Mouse (Mus musculus): ENCODE data around the gene Muc1. TPM values are rescaled to one million over a fixed set of nuclear protein-coding genes. Genes with fewer than 3 reads are reported as not detected.
"Not testable (repeated sequence)": the region's sequence is repeated elsewhere in the genome, so short reads cannot be mapped to it uniquely, and the experiment has no call there.

Muc1 gene
- polyA plus RNA-seq, 1 experiment from 2014 or later, result 5.2 TPM

DNA sequence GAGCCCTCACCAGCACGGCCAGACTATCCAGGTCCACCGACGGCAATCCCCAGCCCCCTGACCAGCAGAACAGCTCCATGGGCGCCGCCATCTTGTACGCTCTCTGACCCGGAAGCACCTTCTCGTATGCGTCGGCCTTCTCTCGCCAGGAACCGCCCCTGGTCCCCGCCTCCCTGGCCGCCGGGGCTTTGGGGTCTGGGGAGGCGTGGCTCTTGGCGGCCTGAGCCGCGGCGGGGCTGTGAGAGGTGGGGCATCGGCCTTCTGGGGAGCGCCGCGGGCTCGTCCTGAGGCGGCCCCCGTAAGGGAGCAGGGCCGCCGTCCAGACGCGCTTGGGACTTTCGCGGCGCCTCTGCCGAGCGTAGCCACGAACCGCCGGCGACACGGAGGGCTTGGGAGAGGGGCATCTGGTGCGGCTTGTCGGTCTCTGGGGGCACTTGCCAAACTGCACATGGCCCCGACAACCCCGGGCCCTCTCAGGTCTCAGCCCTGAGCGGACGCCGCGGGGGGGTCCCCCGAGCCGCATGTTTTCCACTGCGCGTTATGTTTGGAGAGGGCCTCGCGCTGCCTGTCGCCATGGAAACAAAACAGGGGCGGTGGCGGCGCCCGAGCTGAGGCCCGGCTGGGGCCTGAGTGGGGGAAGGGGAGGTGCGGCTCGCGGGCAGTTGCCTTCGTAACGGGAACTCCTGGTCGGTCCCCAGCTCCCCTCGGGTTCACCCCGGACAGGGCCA, 14.9 kb upstream of the Muc1 start:
- H3K27me3 ChIP-seq, result no peaks in the 10 kb centered on the region
- peak overlapping the region; percentile 83 for H3K4me3 ChIP-seq
- H3K27ac ChIP-seq (replicated peaks), result peak overlapping the region; percentile 98
- peaks cover 24% of the 10 kb centered on the region for H3K36me3 ChIP-seq
- under 1% methylated on average over 69 of the region's 69 CpGs for WGBS
- peak overlapping the region; percentile 77 for H3K4me2 ChIP-seq (replicated peaks)
- peak; percentile 86 for ATAC-seq (ENCODE audit: low FRiP score, low read depth)
- H3K9me3 ChIP-seq, result no peaks in the 10 kb centered on the region
- peak overlapping the region; percentile 57 for H3K9ac ChIP-seq (replicated peaks)
- H3K4me1 ChIP-seq, result peaks cover 44% of the 10 kb centered on the region

- Histone ChIP-seq H3K36me3 (peaks cover 24% of the 10 kb centered on the region), H3K9me3 (no peaks in the 10 kb centered on the region), H3K27me3 (no peaks in the 10 kb centered on the region), H3K4me1 (peaks cover 51% of the 10 kb centered on the region), H3K27ac (replicated peaks) (peak within 1 kb of the TSS; percentile 98), H3K9ac (replicated peaks) (peak within 1 kb of the TSS; percentile 57), H3K4me3 (peak within 1 kb of the TSS; percentile 83), H3K4me2 (replicated peaks) (peak within 1 kb of the TSS; percentile 77)
- 0 out of 2 replicates have a peak, but pooled peaks have one; percentile 4 for ATAC-seq (ENCODE audit: low FRiP score, low read depth)
- WGBS, result under 1% methylated on average over 19 of the region's 19 CpGs
These were observed 14.0 kb upstream of the Muc1 start, which contains the start of gene Thbs3 for GRCm38 (mm10) chr3:89214681-89215411. Gene Thbs3 (plus strand): TSS chr3:89215180.

DNA sequence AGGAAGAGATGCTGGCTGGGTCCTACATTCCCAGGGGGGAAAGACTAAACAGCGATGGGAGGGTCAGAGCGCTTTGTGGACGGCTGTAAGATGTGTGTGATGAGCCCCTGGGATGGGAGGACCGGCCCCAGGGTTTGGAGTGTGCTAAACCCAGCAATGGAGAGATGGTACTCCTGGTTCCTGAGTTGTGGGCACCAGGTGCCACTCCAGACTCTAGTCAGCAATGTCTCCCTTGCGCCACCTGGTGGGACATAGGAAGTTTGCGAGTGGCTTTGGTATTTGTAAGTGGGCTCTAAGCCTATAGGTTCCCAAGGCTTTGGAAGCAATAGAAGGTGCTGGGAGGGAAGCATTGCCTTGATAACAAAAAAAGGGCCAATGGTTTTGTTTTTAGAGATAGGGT, 13.0 kb upstream of the Muc1 start:
- Histone ChIP-seq H3K36me3 (peaks cover 25% of the 10 kb centered on the region), H3K4me2 (replicated peaks) (peak overlapping the region; percentile 77), H3K4me1 (peaks cover 56% of the 10 kb centered on the region), H3K9ac (replicated peaks) (peak overlapping the region; percentile 57), H3K9me3 (no peaks in the 10 kb centered on the region), H3K4me3 (peak overlapping the region; percentile 83), H3K27me3 (no peaks in the 10 kb centered on the region), H3K27ac (replicated peaks) (peak overlapping the region; percentile 98)
- ATAC-seq (ENCODE audit: low FRiP score, low read depth), result peak; percentile 34
- WGBS, result under 1% methylated on average over 6 of the region's 6 CpGs

DNA sequence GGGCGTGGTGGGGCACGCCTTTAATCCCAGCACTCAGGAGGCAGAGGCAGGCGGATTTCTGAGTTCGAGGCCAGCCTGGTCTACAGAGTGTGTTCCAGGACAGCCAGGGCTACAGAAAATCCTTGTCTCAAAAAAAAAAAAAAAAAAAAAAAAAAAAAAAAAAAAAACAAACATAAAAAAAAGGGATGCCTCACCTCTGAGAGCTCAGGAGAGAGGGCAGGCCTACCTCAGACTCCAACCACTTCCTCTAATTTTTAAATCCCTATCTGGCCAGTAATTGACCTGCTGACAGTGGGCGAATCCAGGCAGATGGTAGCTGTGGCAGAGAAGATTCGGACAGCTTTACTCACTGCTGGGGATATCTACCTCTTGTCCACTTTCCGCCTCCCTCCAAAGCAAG, 12.4 kb upstream of the Muc1 start:
- Histone ChIP-seq H3K4me1 (peaks cover 59% of the 10 kb centered on the region), H3K4me2 (replicated peaks) (peak overlapping the region; percentile 77), H3K27ac (replicated peaks) (peak overlapping the region; percentile 98), H3K9ac (replicated peaks) (0 out of 2 replicates have a peak overlapping the region, but pooled peaks have one; percentile 24), H3K36me3 (peaks cover 31% of the 10 kb centered on the region)
- not testable (repeated sequence) for ATAC-seq (ENCODE audit: low FRiP score, low read depth); H3K4me3 ChIP-seq; H3K9me3 ChIP-seq; H3K27me3 ChIP-seq
- 71% methylated on average over 7 of the region's 7 CpGs for WGBS

- H3K4me3 ChIP-seq, result no peak overlapping the region
- no peaks in the 10 kb centered on the region for H3K27me3 ChIP-seq
- H3K27ac ChIP-seq (replicated peaks), result 0 out of 2 replicates have a peak overlapping the region, but pooled peaks have one; percentile 49
- peaks cover 61% of the 10 kb centered on the region for H3K4me1 ChIP-seq
- no peaks in the 10 kb centered on the region for H3K9me3 ChIP-seq
- peaks cover 48% of the 10 kb centered on the region for H3K36me3 ChIP-seq
- H3K4me2 ChIP-seq (replicated peaks), result no peak overlapping the region
- ATAC-seq (ENCODE audit: low FRiP score, low read depth), result no peak
- 67% methylated on average over 1 of the region's 1 CpGs for WGBS
- H3K9ac ChIP-seq (replicated peaks), result no peak overlapping the region
These were observed 10.6 kb upstream of the Muc1 start for GRCm38 (mm10) chr3:89218271-89218670.

GRCm38 (mm10) chr3:89219546-89219945, 9.3 kb upstream of the Muc1 start:
- Histone ChIP-seq H3K27ac (replicated peaks) (peak overlapping the region; percentile 63), H3K4me2 (replicated peaks) (no peak overlapping the region), H3K4me3 (no peak overlapping the region), H3K9ac (replicated peaks) (no peak overlapping the region), H3K9me3 (no peaks in the 10 kb centered on the region), H3K4me1 (peaks cover 73% of the 10 kb centered on the region), H3K27me3 (no peaks in the 10 kb centered on the region), H3K36me3 (peaks cover 60% of the 10 kb centered on the region)
- WGBS, result 46% methylated on average over 8 of the region's 8 CpGs
- no peak for ATAC-seq (ENCODE audit: low FRiP score, low read depth)

DNA sequence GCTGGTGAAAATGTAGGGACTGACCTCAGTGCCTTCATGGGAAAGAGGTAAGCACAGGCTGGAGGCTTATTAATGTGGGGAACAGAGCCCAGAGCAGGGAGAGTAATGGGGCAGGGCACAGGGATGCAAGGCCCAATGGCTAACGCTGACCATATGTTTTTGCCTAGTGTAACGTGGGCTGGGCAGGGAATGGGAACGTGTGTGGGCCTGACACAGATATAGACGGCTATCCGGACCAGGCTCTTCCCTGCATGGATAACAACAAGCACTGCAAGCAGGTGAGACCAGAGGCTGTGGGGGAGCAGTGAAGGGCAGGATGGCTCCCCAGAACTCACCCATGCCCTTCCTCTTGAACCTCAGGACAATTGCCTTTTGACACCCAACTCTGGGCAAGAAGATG, 7.7 kb upstream of the Muc1 start:
- Histone ChIP-seq H3K4me1 (peaks cover 71% of the 10 kb centered on the region), H3K4me3 (no peak overlapping the region), H3K36me3 (peaks cover 61% of the 10 kb centered on the region), H3K9ac (replicated peaks) (no peak overlapping the region), H3K27ac (replicated peaks) (peak overlapping the region; percentile 49), H3K4me2 (replicated peaks) (no peak overlapping the region), H3K27me3 (no peaks in the 10 kb centered on the region), H3K9me3 (no peaks in the 10 kb centered on the region)
- WGBS, result 75% methylated on average over 5 of the region's 5 CpGs
- no peak for ATAC-seq (ENCODE audit: low FRiP score, low read depth)

- 27% methylated on average over 11 of the region's 11 CpGs for WGBS
- peak overlapping the region; percentile 98 for H3K27ac ChIP-seq (replicated peaks)
- peak overlapping the region; percentile 93 for H3K9ac ChIP-seq (replicated peaks)
- no peak for ATAC-seq (ENCODE audit: low FRiP score, low read depth)
- H3K4me3 ChIP-seq, result peak overlapping the region; percentile 77
- no peaks in the 10 kb centered on the region for H3K27me3 ChIP-seq
- H3K4me1 ChIP-seq, result peaks cover 77% of the 10 kb centered on the region
- peaks cover 44% of the 10 kb centered on the region for H3K36me3 ChIP-seq
- peak overlapping the region; percentile 93 for H3K4me2 ChIP-seq (replicated peaks)
- no peaks in the 10 kb centered on the region for H3K9me3 ChIP-seq
These were observed 4.1 kb upstream of the Muc1 start for GRCm38 (mm10) chr3:89224796-89225195.

DNA sequence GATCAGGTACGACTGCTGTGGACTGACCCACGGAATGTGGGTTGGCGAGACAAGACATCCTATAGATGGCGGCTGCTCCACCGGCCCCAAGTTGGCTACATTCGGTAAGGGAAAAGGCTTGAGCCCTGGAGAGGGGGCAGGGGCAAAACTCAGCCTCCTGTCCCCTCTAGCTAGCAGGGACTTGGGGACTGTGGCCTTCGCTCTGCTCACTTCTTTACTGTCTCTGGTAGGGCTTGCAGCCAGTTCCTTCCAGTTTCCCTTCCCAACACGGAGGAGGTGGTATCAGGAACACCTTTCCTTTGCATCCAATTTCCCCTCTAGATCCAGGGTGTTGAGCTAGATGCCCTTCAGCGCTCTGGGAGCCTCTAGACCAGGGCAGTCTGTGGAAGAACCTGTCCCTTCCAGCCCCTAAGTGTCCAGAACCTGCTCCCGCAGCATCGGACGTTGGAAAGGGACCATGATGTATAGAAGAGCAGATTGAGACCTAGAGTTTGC, 3.5 kb upstream of the Muc1 start:
- Histone ChIP-seq H3K36me3 (peaks cover 38% of the 10 kb centered on the region), H3K9me3 (no peaks in the 10 kb centered on the region), H3K4me1 (peaks cover 72% of the 10 kb centered on the region), H3K4me3 (peak overlapping the region; percentile 77), H3K9ac (replicated peaks) (peak overlapping the region; percentile 93), H3K27me3 (no peaks in the 10 kb centered on the region), H3K4me2 (replicated peaks) (peak overlapping the region; percentile 93), H3K27ac (replicated peaks) (peak overlapping the region; percentile 98)
- 16% methylated on average over 12 of the region's 12 CpGs for WGBS
- no peak for ATAC-seq (ENCODE audit: low FRiP score, low read depth)

DNA sequence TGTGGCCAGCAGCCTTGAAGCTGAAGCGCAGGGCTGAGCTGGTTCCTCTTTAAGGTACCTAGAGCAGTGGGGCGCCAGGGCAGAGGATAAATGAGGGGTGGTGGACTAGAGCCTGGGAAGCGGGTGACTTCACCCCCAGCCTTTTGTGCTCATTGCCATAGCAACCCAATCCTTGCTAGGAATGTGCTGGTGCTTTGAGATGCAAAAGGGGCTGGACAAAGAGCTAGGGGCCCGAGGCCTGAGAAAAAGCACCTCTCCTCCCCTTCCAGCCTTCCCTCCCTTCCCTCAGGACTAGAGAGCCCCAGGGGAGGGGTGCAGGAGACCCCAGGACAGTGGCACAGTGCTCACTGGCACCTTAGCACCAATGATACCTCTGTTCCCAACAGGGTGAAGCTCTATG, 2.9 kb upstream of the Muc1 start:
- ATAC-seq (ENCODE audit: low FRiP score, low read depth), result peak; percentile 80
- 11% methylated on average over 4 of the region's 4 CpGs for WGBS
- Histone ChIP-seq H3K9ac (replicated peaks) (peak overlapping the region; percentile 93), H3K4me3 (peak overlapping the region; percentile 77), H3K27me3 (no peaks in the 10 kb centered on the region), H3K4me1 (peaks cover 71% of the 10 kb centered on the region), H3K36me3 (peaks cover 35% of the 10 kb centered on the region), H3K4me2 (replicated peaks) (peak overlapping the region; percentile 93), H3K9me3 (no peaks in the 10 kb centered on the region), H3K27ac (replicated peaks) (peak overlapping the region; percentile 98)

DNA sequence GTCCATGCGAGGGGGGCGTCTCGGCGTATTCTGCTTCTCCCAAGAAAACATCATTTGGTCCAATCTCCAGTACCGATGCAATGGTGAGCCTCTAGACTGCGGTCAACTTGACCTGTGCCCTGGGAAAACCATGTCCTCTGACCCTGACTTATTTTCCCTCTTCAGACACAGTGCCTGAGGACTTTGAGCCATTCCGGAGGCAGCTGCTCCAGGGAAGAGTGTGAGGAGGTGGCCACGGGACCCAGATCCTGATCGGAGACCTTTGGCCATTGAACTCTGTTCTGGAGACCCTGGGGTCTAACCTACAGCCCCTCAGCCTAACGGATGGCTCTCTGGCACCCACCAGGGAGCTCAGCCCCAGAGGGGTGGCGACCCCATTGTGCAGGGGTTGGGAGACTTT, 2.5 kb upstream of the Muc1 start:
- Histone ChIP-seq H3K9me3 (no peaks in the 10 kb centered on the region), H3K4me2 (replicated peaks) (peak overlapping the region; percentile 93), H3K27ac (replicated peaks) (peak overlapping the region; percentile 98), H3K27me3 (no peaks in the 10 kb centered on the region), H3K36me3 (peaks cover 31% of the 10 kb centered on the region), H3K9ac (replicated peaks) (peak overlapping the region; percentile 93), H3K4me1 (peaks cover 69% of the 10 kb centered on the region), H3K4me3 (peak overlapping the region; percentile 77)
- no peak for ATAC-seq (ENCODE audit: low FRiP score, low read depth)
- 10% methylated on average over 11 of the region's 11 CpGs for WGBS

DNA sequence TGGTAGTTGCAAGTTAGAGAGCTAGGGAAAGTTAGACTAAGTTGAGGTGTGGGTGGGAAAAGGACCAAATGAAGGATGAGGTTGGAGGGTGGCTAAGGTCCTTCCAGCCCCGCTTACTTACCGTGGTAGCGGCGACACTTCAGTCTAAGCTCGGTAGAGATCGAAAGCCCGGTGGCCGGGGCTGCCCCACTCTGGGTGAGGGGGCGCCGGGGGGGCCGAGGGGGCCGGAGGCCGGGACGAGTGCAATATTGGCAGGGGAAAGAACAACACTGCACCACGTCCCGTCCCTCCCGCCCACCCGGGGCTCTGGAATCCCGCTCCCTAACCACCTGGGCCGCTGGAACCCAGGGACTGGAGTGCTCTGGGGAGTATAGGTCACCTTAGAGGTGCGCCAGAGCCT, 2.0 kb upstream of the Muc1 start, which contains the start of gene Mtx1:
TSS of gene Mtx1 (minus strand) at position 189 of the 400 bp plus-strand sequence.
- no peak for ATAC-seq (ENCODE audit: low FRiP score, low read depth)
- Histone ChIP-seq H3K4me3 (peak within 1 kb of the TSS; percentile 77), H3K9ac (replicated peaks) (peak within 1 kb of the TSS; percentile 93), H3K4me2 (replicated peaks) (peak within 1 kb of the TSS; percentile 93), H3K4me1 (peaks cover 64% of the 10 kb centered on the region), H3K27ac (replicated peaks) (peak within 1 kb of the TSS; percentile 98), H3K9me3 (no peaks in the 10 kb centered on the region), H3K27me3 (no peaks in the 10 kb centered on the region), H3K36me3 (peaks cover 26% of the 10 kb centered on the region)
- under 1% methylated on average over 21 of the region's 21 CpGs for WGBS
